Mouse (Mus musculus) forebrain, embryonic 11.5 days (tissue): Measurements from ENCODE around the gene Als2cl. TPM values are rescaled to one million over a fixed set of nuclear protein-coding genes. Genes with fewer than 3 reads are reported as not detected.

Source experiments
- ATAC-seq: fragments of 200-750 bp; cut with Nextera tagmentation; replicated peaks from 2 replicates; pipeline ENCODE4 v1.8.0; 2017; ENCODE audit warnings: moderate TSS enrichment; ENCODE audit not compliant: low FRiP score
- DNase-seq: peaks from one replicate; pipeline ENCODE4 v3.0.0-alpha.2; 2017; ENCODE audit warnings: low spot score
- H3K27ac ChIP-seq: fragments of 300-500 bp; sonication (generic); 2 replicates; pipeline ENCODE4 v1.5.1; 2014; ENCODE audit warnings: low read depth, low read length
- H3K27me3 ChIP-seq: fragments of 300-500 bp; sonication (generic); 2 replicates; pipeline ENCODE4 v1.6.1; 2014; ENCODE audit warnings: mild to moderate bottlenecking, low read length, mixed read lengths; ENCODE audit not compliant: control insufficient read depth, insufficient read depth
- H3K36me3 ChIP-seq: fragments of 300-500 bp; sonication (generic); 2 replicates; pipeline ENCODE4 v1.6.1; 2014; ENCODE audit warnings: mild to moderate bottlenecking, low read length, moderate library complexity, mixed read lengths; ENCODE audit not compliant: control insufficient read depth, insufficient read depth
- H3K4me1 ChIP-seq: fragments of 300-500 bp; sonication (generic); replicated peaks from 2 replicates; pipeline ENCODE4 v1.6.1; 2014; ENCODE audit warnings: low read length, mixed read lengths; ENCODE audit not compliant: control insufficient read depth, insufficient read depth
- H3K4me2 ChIP-seq: fragments of 300-500 bp; sonication (generic); 2 replicates; pipeline ENCODE4 v1.6.1; 2014; ENCODE audit warnings: low read depth, mild to moderate bottlenecking, low read length, moderate library complexity, mixed read lengths; ENCODE audit not compliant: severe bottlenecking
- H3K4me3 ChIP-seq: fragments of 300-500 bp; sonication (generic); 2 replicates; pipeline ENCODE4 v1.5.1; 2014; ENCODE audit warnings: low read depth, low read length
- H3K9ac ChIP-seq: fragments of 300-500 bp; sonication (generic); 2 replicates; pipeline ENCODE4 v1.6.1; 2014; ENCODE audit warnings: low read length
- H3K9me3 ChIP-seq: fragments of 300-500 bp; sonication (generic); 2 replicates; pipeline ENCODE4 v1.6.1; 2016; ENCODE audit warnings: low read length, mixed read lengths; ENCODE audit not compliant: control insufficient read depth
- WGBS: fragments of 180-500 bp; shearing (Covaris S2); extraction: QIAGEN DNeasy Blood & Tissue Kit; methylation state at CpG from one replicate; pipeline ENCODE4 v1.1.7; 2014; 5-methylcytosine and 5-hydroxymethylcytosine counted together
- polyA plus RNA-seq: library from polyadenylated mRNA; unstranded; fragments of >200 nt; fragmentation: Nextera tagmentation; extraction: Ambion mirVana; gene quantifications from 2 replicates; pipeline ENCODE4 v1.2.1, GENCODE M21; 2014

Als2cl gene
- polyA plus RNA-seq, 1 experiment from 2014 or later, result 1.1 TPM

- no peak overlapping the region for H3K4me2 ChIP-seq
- no peaks in the 10 kb centered on the region for H3K9me3 ChIP-seq
- ATAC-seq (no peak), DNase-seq (peak; percentile 44)
- no peaks in the 10 kb centered on the region for H3K36me3 ChIP-seq
- no peak overlapping the region for H3K9ac ChIP-seq
- no peaks in the 10 kb centered on the region for H3K4me1 ChIP-seq
- H3K27ac ChIP-seq, result no peak overlapping the region
- 87% methylated on average over 14 of the region's 14 CpGs for WGBS
- no peak overlapping the region for H3K4me3 ChIP-seq
- no peaks in the 10 kb centered on the region for H3K27me3 ChIP-seq
Observed at GRCm38 (mm10) chr9:110888935-110889334, 9.3 kb downstream of the Als2cl start.

DNA sequence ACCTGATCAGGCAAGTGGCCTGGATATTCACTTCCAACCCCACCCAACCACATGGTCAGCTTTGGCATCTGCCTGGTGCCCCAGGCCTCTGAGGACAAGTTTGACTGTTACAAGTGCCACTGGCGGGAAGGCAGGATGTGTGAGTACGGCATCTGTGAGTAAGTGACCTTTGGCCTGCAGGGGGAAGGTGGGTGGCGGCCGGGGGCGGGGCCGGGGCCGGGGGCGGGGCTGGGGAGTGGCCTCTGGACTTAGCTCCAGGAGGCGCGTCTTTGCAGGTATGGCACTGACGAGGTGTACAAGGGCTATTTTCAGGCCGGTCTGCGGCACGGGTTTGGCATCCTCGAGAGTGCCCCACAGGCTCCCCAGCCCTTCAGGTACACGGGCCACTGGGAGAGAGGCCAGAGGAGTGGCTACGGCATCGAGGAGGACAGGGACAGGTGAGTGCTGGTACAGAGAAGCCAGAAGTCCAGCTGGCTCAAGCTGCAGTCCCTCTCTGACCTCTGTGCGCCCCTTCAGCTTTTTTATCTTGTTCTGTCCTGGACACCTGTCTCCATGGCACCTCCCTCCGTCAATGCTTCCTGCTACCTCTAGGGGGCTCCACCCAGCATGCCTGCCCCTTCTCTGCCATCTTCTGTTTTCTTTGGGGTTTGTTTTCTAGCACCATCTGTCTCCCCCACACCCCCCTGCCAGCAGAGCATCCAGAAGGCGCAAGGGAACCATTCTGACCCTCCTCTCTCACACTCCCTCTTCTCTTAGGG lies 10.5 kb downstream of the Als2cl start:
- Histone ChIP-seq H3K27me3 (no peaks in the 10 kb centered on the region), H3K4me3 (no peak overlapping the region), H3K27ac (no peak overlapping the region), H3K36me3 (no peaks in the 10 kb centered on the region), H3K9ac (no peak overlapping the region), H3K4me1 (no peaks in the 10 kb centered on the region), H3K4me2 (no peak overlapping the region), H3K9me3 (no peaks in the 10 kb centered on the region)
- no peak for ATAC-seq
- WGBS, result 17% methylated on average over 21 of the region's 21 CpGs
- peak; percentile 55 for DNase-seq

DNA sequence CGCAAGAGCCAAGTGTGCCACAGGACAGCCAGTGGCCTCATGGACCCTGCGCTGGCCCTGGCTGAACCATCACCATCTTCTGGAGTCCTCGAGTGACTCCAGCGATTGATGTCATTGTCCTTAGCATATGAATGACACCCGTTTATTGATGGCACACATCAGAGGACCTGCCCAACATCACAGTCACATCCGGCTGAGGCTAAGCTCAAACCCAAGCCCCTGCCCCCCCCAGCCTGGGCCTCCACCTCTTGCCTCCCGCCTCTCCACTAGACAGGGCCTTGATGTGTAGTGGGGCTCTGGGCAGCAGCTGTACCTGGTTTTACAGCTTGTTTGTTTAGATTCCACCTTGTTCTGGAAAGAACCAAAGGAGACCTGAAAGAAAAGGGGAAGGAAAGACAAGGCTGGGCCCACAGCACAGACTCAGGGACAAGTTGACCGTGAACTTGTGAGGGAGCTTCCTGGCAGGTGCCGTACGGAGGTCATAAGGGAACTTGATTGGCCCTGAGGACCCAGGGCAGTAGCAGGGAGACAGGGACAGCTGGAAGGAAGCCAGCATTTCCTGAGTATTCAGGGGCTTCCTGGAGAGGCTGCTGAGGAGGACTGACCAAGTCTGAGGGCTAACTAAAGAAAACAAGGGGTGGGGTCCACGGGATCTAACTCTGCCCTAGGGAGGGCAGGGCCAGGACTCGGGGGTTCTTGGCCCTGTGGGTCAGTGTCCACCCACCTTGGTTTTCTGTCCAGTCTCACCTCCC lies 11.6 kb downstream of the Als2cl start:
- Histone ChIP-seq H3K27ac (no peak overlapping the region), H3K36me3 (no peaks in the 10 kb centered on the region), H3K27me3 (no peaks in the 10 kb centered on the region), H3K4me3 (no peak overlapping the region), H3K4me1 (peaks cover under 1% of the 10 kb centered on the region; the same call in 1 of the 2 replicates), H3K9ac (no peak overlapping the region), H3K9me3 (no peaks in the 10 kb centered on the region), H3K4me2 (no peak overlapping the region)
- WGBS, result 88% methylated on average over 12 of the region's 12 CpGs
- DNase-seq (peak; percentile 48), ATAC-seq (no peak)

DNA sequence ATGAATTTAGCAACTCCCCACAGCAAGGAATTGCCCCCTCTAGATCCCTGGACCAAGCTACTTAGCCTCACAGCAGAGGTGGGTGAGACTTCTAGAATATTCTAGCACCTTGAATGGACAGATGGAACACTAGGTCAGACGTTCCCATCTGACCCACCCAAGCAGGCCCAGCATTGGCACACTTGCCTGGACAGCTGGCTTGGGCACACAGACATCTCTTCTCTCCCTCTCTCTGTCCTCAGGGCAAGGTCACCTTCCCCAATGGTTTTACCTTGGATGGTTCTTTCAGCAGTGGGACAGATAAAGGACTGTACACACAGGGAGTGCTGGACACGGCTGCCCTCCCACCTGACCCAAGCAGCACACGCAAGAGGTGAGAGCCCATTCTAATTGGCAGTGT lies 12.9 kb downstream of the Als2cl start:
- 87% methylated on average over 3 of the region's 3 CpGs for WGBS
- Histone ChIP-seq H3K36me3 (no peaks in the 10 kb centered on the region), H3K4me2 (no peak overlapping the region), H3K27me3 (no peaks in the 10 kb centered on the region), H3K9me3 (no peaks in the 10 kb centered on the region), H3K4me1 (peaks cover 2% of the 10 kb centered on the region; the same call in 1 of the 2 replicates), H3K4me3 (no peak overlapping the region), H3K9ac (no peak overlapping the region), H3K27ac (no peak overlapping the region)
- ATAC-seq (no peak), DNase-seq (no peak)

GRCm38 (mm10) chr9:110893429-110893828 lies 13.8 kb downstream of the Als2cl start:
- H3K9ac ChIP-seq, result no peak overlapping the region
- peaks cover 2% of the 10 kb centered on the region; the same call in 1 of the 2 replicates for H3K4me1 ChIP-seq

GRCm38 (mm10) chr9:110895507-110895906 lies 15.8 kb downstream of the Als2cl start:
- Histone ChIP-seq H3K27ac (no peak overlapping the region), H3K4me2 (no peak overlapping the region), H3K27me3 (no peaks in the 10 kb centered on the region), H3K9ac (no peak overlapping the region), H3K4me1 (peaks cover 2% of the 10 kb centered on the region; the same call in 1 of the 2 replicates), H3K36me3 (no peaks in the 10 kb centered on the region), H3K4me3 (no peak overlapping the region), H3K9me3 (no peaks in the 10 kb centered on the region)
- WGBS, result 55% methylated on average over 5 of the region's 5 CpGs
- no peak for ATAC-seq
- DNase-seq, result peak; percentile 46

More at GRCm38 (mm10) chr9:110893429-110893828, 13.8 kb downstream of the Als2cl start:
- DNase-seq (no peak), ATAC-seq (no peak)
- no peak overlapping the region for H3K4me2 ChIP-seq
- no peak overlapping the region for H3K4me3 ChIP-seq
- H3K27me3 ChIP-seq, result no peaks in the 10 kb centered on the region
- no peak overlapping the region for H3K27ac ChIP-seq
- no peaks in the 10 kb centered on the region for H3K36me3 ChIP-seq
- WGBS, result 66% methylated on average over 10 of the region's 10 CpGs
- no peaks in the 10 kb centered on the region for H3K9me3 ChIP-seq

GRCm38 (mm10) chr9:110895994-110896393 lies 16.3 kb downstream of the Als2cl start:
- ATAC-seq (no peak; the same call in 1 of the 2 replicates), DNase-seq (no peak)
- Histone ChIP-seq H3K4me3 (no peak overlapping the region), H3K9ac (peak overlapping the region; percentile 23; the same call in 1 of the 2 replicates), H3K27me3 (no peaks in the 10 kb centered on the region), H3K36me3 (no peaks in the 10 kb centered on the region), H3K4me1 (peaks cover 2% of the 10 kb centered on the region; the same call in 1 of the 2 replicates), H3K27ac (no peak overlapping the region), H3K9me3 (no peaks in the 10 kb centered on the region), H3K4me2 (peak overlapping the region; percentile 39)
- WGBS, result 18% methylated on average over 7 of the region's 7 CpGs

DNA sequence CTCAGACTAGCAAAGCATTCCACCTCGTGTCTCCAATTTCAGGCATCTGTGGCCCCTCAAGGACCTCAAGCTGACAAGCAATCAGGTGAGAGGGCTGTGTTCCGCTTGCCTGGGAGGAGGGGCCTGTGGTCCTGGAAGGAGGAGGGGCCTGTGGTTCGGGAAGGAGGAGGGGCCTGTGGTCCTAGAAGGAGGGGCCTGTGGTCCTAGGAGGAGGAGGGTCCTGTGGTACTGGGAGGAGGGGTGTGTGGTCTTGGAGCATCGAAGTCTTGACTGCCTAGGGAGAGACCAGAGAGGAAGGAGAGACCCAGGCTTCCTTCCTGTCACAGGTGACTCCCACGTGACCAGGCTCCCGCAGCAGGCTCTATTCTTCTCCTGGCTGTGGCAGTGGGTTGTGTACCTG lies 16.9 kb downstream of the Als2cl start:
- Histone ChIP-seq H3K9ac (no peak overlapping the region), H3K4me1 (peaks cover 2% of the 10 kb centered on the region; the same call in 1 of the 2 replicates), H3K27me3 (no peaks in the 10 kb centered on the region), H3K4me3 (0 out of 2 replicates have a peak overlapping the region, but pooled peaks have one; percentile 2), H3K9me3 (no peaks in the 10 kb centered on the region), H3K4me2 (peak overlapping the region; percentile 39), H3K36me3 (no peaks in the 10 kb centered on the region), H3K27ac (no peak overlapping the region)
- ATAC-seq (peak; percentile 75), DNase-seq (peak; percentile 68)
- WGBS, result 8% methylated on average over 6 of the region's 6 CpGs
